Mouse (Mus musculus): ENCODE results near the gene Fra10ac1.
A peak's percentile ranks its signal among the peaks of the same experiment; 100 is the strongest.

Fra10ac1 gene

DNA sequence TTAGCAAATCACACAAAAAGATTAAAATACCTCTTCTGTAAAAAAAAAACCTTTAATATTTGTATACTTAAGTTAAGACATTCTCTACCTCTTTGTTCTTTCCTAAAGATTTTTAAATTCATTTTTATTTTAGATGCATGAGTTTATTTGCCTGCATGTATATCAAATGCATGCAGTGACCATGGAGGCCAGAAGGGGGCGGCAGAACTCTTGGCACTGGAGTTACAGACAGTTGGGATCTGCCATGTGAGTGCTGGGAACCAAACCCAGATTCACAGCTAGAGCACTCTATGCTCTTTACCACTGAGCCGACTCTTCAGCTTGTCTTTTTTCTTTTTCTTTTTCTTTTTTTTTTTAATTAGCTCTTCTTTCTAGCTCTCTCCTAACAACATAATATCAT, 4.7 kb upstream of the Fra10ac1 start:
- DNase-seq = no peak

- no peak for DNase-seq
Measured at GRCm38 (mm10) chr19:38224685-38225060, 717 bp upstream of the Fra10ac1 start.

DNA sequence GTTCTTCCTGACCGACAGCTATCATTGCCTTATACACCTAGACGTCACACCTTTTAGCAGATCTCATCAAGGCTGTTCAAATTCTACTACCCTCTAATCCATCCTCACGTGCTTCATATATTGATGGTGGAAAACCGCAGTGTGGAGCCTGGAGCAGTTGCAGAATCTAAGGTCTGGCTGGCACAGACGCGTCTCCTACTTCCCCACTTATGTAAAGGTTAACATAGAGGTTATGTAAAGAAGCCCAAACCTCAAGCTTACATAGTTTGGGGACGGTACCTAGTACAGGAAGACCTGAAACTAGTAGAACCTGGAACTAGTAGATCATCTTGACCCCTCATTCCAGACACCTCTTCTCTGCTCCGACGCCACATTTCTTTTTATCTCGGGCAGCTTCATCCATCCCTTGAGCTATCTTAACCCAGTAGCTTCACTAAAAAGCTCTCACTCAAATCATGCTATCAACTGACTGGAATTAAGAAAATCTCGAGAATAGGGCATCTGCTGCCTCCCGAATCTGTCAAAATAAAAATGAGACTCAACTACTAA, 526 bp downstream of the Fra10ac1 start:
- DNase-seq = peak; percentile 40

DNA sequence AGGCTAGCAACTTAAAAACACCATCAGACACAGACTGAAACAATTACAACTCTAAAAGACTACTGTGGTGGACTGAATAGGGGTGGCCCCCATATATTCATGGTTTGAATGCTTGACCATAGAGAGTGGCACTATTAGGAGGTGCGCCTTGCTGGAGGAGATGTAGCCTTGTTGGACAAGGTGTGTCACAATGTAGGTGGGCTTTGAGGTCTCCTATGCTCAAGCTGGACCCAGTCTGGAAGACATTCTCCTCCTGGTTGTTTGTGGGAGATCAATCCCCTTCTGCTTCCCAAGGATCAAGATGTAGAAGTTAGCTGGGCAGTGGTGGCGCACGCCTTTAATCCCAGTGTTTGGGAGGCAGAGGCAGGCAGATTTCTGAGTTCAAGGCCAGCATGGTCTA, 6.3 kb downstream of the Fra10ac1 start:
- DNase-seq = no peak

- DNase-seq = no peak
Measured at GRCm38 (mm10) chr19:38206669-38207068, 17.3 kb downstream of the Fra10ac1 start.

- DNase-seq = no peak
Measured at GRCm38 (mm10) chr19:38198731-38199130, 25.2 kb downstream of the Fra10ac1 start.

DNA sequence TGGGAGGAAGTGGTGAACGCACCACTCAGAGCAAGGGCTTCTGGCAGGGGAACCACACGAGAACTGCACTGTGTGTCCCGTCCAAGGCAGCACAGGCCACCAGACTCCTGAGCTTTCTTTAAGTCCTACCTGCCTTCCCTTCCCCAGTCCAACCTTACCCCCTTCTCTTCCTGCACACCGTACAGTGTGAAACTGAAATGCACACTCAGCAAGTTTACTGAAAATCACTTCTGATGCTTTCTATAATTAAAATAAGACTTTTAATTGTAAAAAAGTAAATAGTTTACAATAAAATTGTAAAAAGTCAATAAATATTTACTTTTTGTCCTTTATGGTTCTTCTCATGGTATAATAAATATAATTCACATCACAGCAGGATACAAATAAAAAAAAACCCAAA, 28.7 kb downstream of the Fra10ac1 start:
- no peak for DNase-seq

- no peak for DNase-seq
Measured at GRCm38 (mm10) chr19:38191446-38191845, 32.5 kb downstream of the Fra10ac1 start.

- no peak for DNase-seq
Measured at GRCm38 (mm10) chr19:38190606-38191005, 33.4 kb downstream of the Fra10ac1 start.

- no peak for DNase-seq
Measured at GRCm38 (mm10) chr19:38187345-38187680, 36.6 kb downstream of the Fra10ac1 start.

- DNase-seq = no peak
Measured at GRCm38 (mm10) chr19:38186631-38187344, 37.2 kb downstream of the Fra10ac1 start.

GRCm38 (mm10) chr19:38179675-38180074, 44.3 kb downstream of the Fra10ac1 start:
- no peak for DNase-seq

- DNase-seq = no peak
Measured at GRCm38 (mm10) chr19:38164633-38165032, 59.3 kb downstream of the Fra10ac1 start.

DNA sequence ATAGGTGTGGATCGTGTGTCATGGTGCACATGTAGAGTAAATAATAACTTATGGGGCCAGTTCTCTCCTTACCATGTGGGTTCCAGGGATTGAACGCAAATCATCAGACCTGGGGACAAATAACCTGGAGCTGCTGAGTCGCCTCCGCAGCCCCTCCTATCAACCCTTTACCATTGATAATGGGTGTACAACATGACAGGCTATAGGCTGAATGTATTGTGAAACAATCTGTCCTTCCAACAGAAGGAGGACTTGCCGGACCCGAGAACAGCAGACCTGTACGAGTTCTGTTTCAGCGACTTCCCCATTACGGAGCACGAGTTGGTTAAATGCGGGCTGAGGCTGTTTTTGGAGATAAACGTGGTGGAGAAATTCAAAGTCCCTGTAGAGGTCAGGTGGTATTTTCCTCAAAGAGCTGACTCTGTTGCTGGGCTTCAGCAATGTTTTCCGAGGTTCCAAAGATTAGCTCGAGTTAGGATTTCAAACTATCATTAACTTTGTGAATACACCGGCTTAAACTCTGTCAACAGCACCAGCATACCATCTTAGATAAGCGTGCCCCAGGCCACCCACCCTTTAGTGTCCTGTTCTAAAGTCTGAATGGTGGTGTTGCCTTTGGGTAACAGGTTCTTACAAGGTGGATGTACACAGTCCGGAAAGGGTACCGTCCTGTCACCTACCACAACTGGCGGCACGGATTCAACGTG, 62.2 kb downstream of the Fra10ac1 start:
- no peak for DNase-seq

- no peak for DNase-seq
Measured at GRCm38 (mm10) chr19:38156243-38156642, 67.7 kb downstream of the Fra10ac1 start.

- DNase-seq = no peak
Measured at GRCm38 (mm10) chr19:38143540-38144271, 80.2 kb downstream of the Fra10ac1 start.

Data from cerebellum, adult 9-11 months (tissue).